Mouse (Mus musculus) hindbrain, embryonic 11.5 days (tissue): ENCODE results near the gene Myo18a. TPM values are rescaled to one million over a fixed set of nuclear protein-coding genes. Genes with fewer than 3 reads are reported as not detected.

Experiments used
- ATAC-seq: fragments of 200-750 bp; cut with Nextera tagmentation; 2 replicates; pipeline ENCODE4 v1.8.0; 2017; ENCODE audit warnings: mild to moderate bottlenecking, moderate TSS enrichment, moderate library complexity; ENCODE audit not compliant: low FRiP score
- DNase-seq: peaks from one replicate; pipeline ENCODE4 v3.0.0-alpha.2; 2015; ENCODE audit warnings: low spot score
- H3K27ac ChIP-seq: fragments of 300-500 bp; sonication (generic); 2 replicates; pipeline ENCODE4 v1.5.1; 2014; ENCODE audit warnings: mild to moderate bottlenecking, low read depth, low read length
- H3K27me3 ChIP-seq: fragments of 300-500 bp; sonication (generic); 2 replicates; pipeline ENCODE4 v1.6.1; 2014; ENCODE audit warnings: mild to moderate bottlenecking, low read length, moderate library complexity, mixed read lengths; ENCODE audit not compliant: control insufficient read depth, insufficient read depth
- H3K36me3 ChIP-seq: fragments of 300-500 bp; sonication (generic); 2 replicates; pipeline ENCODE4 v1.6.1; 2014; ENCODE audit warnings: mild to moderate bottlenecking, low read length, moderate library complexity, mixed read lengths; ENCODE audit not compliant: control insufficient read depth, insufficient read depth
- H3K4me1 ChIP-seq: fragments of 300-500 bp; sonication (generic); replicated peaks from 2 replicates; pipeline ENCODE4 v1.6.1; 2014; ENCODE audit warnings: low read length, mixed read lengths; ENCODE audit not compliant: control insufficient read depth, insufficient read depth
- H3K4me2 ChIP-seq: fragments of 300-500 bp; sonication (generic); replicated peaks from 2 replicates; pipeline ENCODE4 v1.6.1; 2014; ENCODE audit warnings: mild to moderate bottlenecking, low read depth, low read length
- H3K4me3 ChIP-seq: fragments of 300-500 bp; sonication (generic); 2 replicates; pipeline ENCODE4 v1.5.1; 2014; ENCODE audit warnings: low read depth, low read length
- H3K9ac ChIP-seq: fragments of 300-500 bp; sonication (generic); 2 replicates; pipeline ENCODE4 v1.6.1; 2014; ENCODE audit warnings: low read depth, low read length
- H3K9me3 ChIP-seq: fragments of 300-500 bp; sonication (generic); 2 replicates; pipeline ENCODE4 v1.6.1; 2016; ENCODE audit warnings: low read length; ENCODE audit not compliant: control insufficient read depth
- WGBS: fragments of 180-500 bp; shearing (Covaris S2); extraction: QIAGEN DNeasy Blood & Tissue Kit; methylation state at CpG from one replicate; pipeline ENCODE4 v1.1.7; 2014; 5-methylcytosine and 5-hydroxymethylcytosine counted together
- polyA plus RNA-seq: library from polyadenylated mRNA; unstranded; fragments of >200 nt; fragmentation: Nextera tagmentation; extraction: Ambion mirVana; gene quantifications from 2 replicates; pipeline ENCODE4 v1.2.1, GENCODE M21; 2014

The Myo18a gene
- polyA plus RNA-seq, 1 experiment from 2014 or later: 29.2 TPM

GRCm38 (mm10) chr11:77872685-77873084 lies 109.6 kb downstream of the Myo18a start:
- Histone ChIP-seq H3K9me3 (no peaks in the 10 kb centered on the region), H3K4me1 (peaks cover 25% of the 10 kb centered on the region), H3K36me3 (no peaks in the 10 kb centered on the region), H3K27ac (peak overlapping the region; percentile 58), H3K9ac (no peak overlapping the region), H3K27me3 (peaks cover 10% of the 10 kb centered on the region), H3K4me2 (peak overlapping the region; percentile 15; the same call in 1 of the 2 replicates), H3K4me3 (no peak overlapping the region)
- ATAC-seq: peak; percentile 43; the same call in 1 of the 2 replicates
- 2% methylated on average over 7 of the region's 7 CpGs for WGBS
- no peak for DNase-seq

DNA sequence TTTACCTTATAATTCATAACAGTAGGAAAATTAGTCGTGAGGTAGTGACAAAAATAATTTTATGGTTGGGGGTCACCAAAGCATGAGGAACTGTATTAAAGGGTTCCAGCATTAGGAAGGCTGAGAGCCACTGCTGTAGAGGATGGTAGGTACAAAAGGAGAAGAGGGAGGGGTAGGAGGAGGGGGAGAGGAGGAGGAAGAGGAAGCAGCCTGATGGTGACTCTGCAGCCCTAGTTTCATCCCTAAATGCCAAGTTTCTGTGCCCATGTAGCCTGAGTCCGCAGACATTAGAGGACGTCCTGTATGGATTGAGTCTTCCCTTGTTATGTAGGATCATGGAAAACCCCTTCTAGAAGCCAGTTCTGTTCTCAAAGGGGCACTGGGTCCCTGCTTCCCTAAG lies 110.1 kb downstream of the Myo18a start:
- Histone ChIP-seq H3K27ac (0 out of 2 replicates have a peak overlapping the region, but pooled peaks have one; percentile 58), H3K27me3 (peaks cover 11% of the 10 kb centered on the region)

GRCm38 (mm10) chr11:77874685-77875231 lies 111.7 kb downstream of the Myo18a start:
- ATAC-seq (no peak), DNase-seq (no peak)
- 57% methylated on average over 6 of the region's 6 CpGs for WGBS
- H3K4me1 ChIP-seq: peaks cover 19% of the 10 kb centered on the region
- H3K9me3 ChIP-seq: no peaks in the 10 kb centered on the region
- H3K27me3 ChIP-seq: peaks cover 5% of the 10 kb centered on the region; the same call in 1 of the 2 replicates
- no peak overlapping the region for H3K27ac ChIP-seq
- H3K4me3 ChIP-seq: no peak overlapping the region
- H3K4me2 ChIP-seq: no peak overlapping the region
- no peak overlapping the region for H3K9ac ChIP-seq
- no peaks in the 10 kb centered on the region for H3K36me3 ChIP-seq

More for the DNA sequence above, 110.1 kb downstream of the Myo18a start:
- no peak overlapping the region for H3K4me3 ChIP-seq
- no peaks in the 10 kb centered on the region for H3K36me3 ChIP-seq
- no peak for ATAC-seq
- peaks cover 22% of the 10 kb centered on the region for H3K4me1 ChIP-seq
- 44% methylated on average over 3 of the region's 3 CpGs for WGBS
- no peak overlapping the region for H3K4me2 ChIP-seq
- no peaks in the 10 kb centered on the region for H3K9me3 ChIP-seq
- no peak overlapping the region for H3K9ac ChIP-seq
- DNase-seq: no peak

DNA sequence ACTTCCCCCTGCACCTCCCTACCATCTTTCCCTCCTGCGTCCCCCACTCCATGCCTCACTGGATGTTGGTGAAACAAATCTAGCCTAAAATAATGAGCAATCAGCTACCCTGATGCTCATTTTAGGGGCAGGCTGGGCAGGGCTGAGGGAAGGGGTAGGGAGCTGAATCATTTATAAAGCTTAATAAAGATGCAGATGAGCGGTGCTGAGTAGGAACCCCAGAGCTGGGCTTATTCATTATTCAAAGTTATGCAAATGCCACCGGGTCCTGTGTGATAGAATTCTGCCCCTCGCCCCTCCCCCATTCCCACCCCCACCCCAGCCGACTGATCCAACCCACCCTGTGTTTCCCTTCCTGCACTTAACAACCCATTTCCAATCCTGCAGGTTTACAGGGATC lies 112.2 kb downstream of the Myo18a start:
- Histone ChIP-seq H3K4me1 (peaks cover 19% of the 10 kb centered on the region), H3K4me2 (no peak overlapping the region), H3K27ac (no peak overlapping the region), H3K9ac (no peak overlapping the region), H3K9me3 (no peaks in the 10 kb centered on the region), H3K4me3 (no peak overlapping the region), H3K27me3 (peaks cover 5% of the 10 kb centered on the region; the same call in 1 of the 2 replicates), H3K36me3 (no peaks in the 10 kb centered on the region)
- no peak for DNase-seq
- ATAC-seq: peak; percentile 66; the same call in 1 of the 2 replicates
- WGBS: 46% methylated on average over 5 of the region's 5 CpGs

- H3K4me2 ChIP-seq: no peak overlapping the region
- WGBS: 61% methylated on average over 26 of the region's 26 CpGs
- no peaks in the 10 kb centered on the region for H3K9me3 ChIP-seq
- no peak overlapping the region for H3K9ac ChIP-seq
- H3K27ac ChIP-seq: peak overlapping the region; percentile 11
- DNase-seq: no peak
- peaks cover 19% of the 10 kb centered on the region for H3K4me1 ChIP-seq
- no peaks in the 10 kb centered on the region for H3K36me3 ChIP-seq
- peaks cover 2% of the 10 kb centered on the region; the same call in 1 of the 2 replicates for H3K27me3 ChIP-seq
- H3K4me3 ChIP-seq: no peak overlapping the region
- ATAC-seq: no peak
Observed at GRCm38 (mm10) chr11:77875847-77876759, 113.1 kb downstream of the Myo18a start.

DNA sequence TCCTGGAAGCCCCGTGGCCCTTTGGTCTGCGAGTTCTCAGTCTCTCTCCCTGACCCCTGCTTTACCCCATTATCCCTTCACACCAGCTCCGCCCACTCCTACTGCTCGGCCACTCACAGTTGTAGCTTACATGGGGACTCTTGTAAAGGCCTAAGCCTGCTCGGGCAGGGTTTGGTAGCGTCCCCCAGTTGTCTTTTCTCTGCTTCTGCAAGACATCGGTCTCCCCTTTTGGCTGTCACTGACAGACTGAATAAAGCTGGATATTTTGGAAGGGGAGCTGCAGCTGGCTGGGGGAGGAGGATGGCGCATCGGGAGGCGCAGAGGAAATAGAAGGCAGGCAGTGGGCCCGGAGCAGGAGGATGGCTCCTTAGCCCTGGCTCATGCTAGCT lies 113.7 kb downstream of the Myo18a start:
- no peak for ATAC-seq
- no peak overlapping the region for H3K9ac ChIP-seq
- H3K4me3 ChIP-seq: no peak overlapping the region
- H3K27ac ChIP-seq: 0 out of 2 replicates have a peak overlapping the region, but pooled peaks have one; percentile 34
- 48% methylated on average over 11 of the region's 11 CpGs for WGBS
- H3K27me3 ChIP-seq: peaks cover 5% of the 10 kb centered on the region; the same call in 1 of the 2 replicates
- no peaks in the 10 kb centered on the region for H3K9me3 ChIP-seq
- H3K36me3 ChIP-seq: no peaks in the 10 kb centered on the region
- H3K4me2 ChIP-seq: no peak overlapping the region
- peaks cover 16% of the 10 kb centered on the region for H3K4me1 ChIP-seq
- DNase-seq: no peak

- Histone ChIP-seq H3K4me3 (no peak overlapping the region), H3K36me3 (no peaks in the 10 kb centered on the region), H3K4me1 (peaks cover 15% of the 10 kb centered on the region), H3K9ac (0 out of 2 replicates have a peak overlapping the region, but pooled peaks have one; percentile 19), H3K27ac (peak overlapping the region; percentile 49), H3K4me2 (peak overlapping the region; percentile 11; the same call in 1 of the 2 replicates), H3K9me3 (no peaks in the 10 kb centered on the region), H3K27me3 (peaks cover 13% of the 10 kb centered on the region)
- DNase-seq (no peak), ATAC-seq (peak; percentile 37)
- WGBS: 28% methylated on average over 10 of the region's 10 CpGs
Observed at GRCm38 (mm10) chr11:77884524-77885245, 121.6 kb downstream of the Myo18a start.

DNA sequence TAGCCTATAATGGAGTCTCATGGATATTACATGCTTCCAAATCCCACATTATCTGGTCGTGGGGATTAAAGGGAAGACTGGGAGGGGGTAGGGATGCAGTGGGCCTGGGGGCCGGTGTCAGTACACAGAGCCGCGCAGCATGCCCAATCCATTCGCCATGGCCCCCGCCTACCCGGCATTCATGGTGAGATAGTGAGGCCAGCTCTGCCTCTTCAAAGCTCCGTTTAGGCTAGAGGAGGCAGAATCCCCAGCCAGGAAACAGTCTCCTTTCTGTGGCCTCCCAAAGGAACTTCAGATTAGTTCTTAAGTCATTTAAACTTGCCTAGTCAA lies 122.2 kb downstream of the Myo18a start:
- ATAC-seq: peak; percentile 81
- Histone ChIP-seq H3K4me3 (no peak overlapping the region), H3K36me3 (no peaks in the 10 kb centered on the region), H3K9ac (no peak overlapping the region), H3K27me3 (peaks cover 16% of the 10 kb centered on the region), H3K9me3 (no peaks in the 10 kb centered on the region), H3K4me2 (no peak overlapping the region), H3K4me1 (peaks cover 15% of the 10 kb centered on the region), H3K27ac (peak overlapping the region; percentile 49)
- 20% methylated on average over 8 of the region's 8 CpGs for WGBS
- DNase-seq: peak; percentile 79
